Mouse (Mus musculus) kidney, postnatal 14 days (tissue): ENCODE results near the gene Zfp995.
A peak's percentile ranks its signal among the peaks of the same experiment; 100 is the strongest.

ENCODE experiments used
- DNase-seq: peaks from one replicate; pipeline ENCODE4 v3.0.0; 2022; ENCODE audit warnings: mixed read lengths

Zfp995 gene

DNA sequence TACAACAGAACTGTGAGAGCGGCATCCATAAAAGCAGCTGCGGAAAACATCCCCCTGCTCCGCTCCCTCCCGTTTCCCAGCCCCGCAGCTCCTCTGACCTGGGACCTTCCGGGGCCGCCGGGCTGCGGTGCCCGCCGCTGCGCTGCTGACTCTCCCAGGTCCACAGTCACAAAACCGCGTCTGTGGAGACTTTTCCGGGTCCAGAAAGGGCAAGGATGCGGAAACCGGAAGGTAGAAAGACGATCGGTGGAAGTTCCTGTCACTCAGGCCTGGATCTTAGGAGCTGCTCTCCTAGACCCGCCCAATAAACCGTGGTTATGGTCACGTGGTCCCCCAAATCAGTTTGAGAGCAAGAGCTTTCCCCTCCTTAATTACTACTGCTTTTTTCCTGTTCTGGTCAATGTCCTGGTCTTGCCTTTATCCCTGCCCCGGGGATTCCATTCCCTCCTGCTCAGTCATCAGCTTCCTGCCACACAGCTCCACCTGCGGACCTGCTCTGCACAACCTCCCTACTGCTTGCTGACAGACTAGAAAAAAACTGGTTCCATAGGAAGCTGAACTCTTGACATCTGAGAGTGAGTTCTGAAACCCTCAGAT lies at the start of gene Zfp995:
Gene Zfp995, minus strand, starts transcription at position 471 of the 597 bp plus-strand sequence.
- DNase-seq = peak; percentile 76

DNA sequence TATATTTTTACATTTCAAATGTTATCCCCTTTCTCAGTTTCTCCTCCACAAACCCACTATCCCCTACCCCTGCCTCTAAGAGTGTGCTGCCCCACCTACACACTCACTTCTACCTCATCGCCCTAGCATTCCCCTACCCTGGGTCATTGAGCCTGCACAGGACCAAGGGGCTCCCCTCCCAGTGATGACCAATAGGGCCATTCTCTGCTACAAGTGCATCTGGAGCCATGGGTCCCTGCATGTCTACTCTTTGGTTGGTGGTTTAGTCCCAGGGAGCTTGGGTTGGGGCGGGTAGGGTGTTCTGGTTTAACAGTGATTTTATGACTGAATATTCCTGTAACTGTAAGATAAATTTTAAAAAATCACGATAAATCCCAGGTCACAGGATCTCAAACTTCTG lies 687 bp downstream of the Zfp995 start:
- DNase-seq = peak; percentile 2

DNA sequence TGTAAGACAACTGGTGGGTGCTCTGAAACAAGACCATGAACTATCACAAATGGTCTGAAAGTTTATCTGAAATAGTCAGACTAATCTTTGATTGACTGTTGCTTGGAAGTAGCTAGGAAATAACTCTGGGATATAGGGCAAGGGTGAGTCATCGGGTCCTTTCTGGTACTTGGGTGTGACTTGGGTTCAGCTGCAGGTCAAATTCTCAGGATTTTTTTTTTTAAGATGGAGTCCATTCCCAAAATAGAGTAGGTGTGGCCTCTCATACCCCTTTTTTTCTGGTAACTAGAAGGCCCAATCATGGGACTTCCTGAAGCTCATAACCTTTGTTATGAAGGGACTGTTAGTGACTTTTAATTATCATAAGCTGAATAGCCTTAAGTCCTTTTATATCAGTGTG lies 38.5 kb downstream of the Zfp995 start:
- DNase-seq = no peak

DNA sequence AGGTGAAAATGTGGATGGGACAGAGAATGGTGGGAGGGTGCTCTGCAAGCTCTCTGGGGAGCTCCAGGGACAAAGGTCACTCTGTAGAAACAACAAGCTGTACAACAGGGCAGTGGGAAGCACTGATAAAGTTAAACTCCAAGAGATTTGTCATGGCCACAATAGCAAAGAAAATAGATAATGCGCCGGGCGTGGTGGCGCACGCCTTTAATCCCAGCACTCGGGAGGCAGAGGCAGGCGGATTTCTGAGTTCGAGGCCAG lies 63.5 kb downstream of the Zfp995 start:
- DNase-seq = peak; percentile 2

GRCm38 (mm10) chr17:21845545-21846321 lies 64.0 kb downstream of the Zfp995 start, which contains the start of gene Zfp820:
Zfp820 (minus strand) TSS chr17:21845772.
- DNase-seq = peak; percentile 84

DNA sequence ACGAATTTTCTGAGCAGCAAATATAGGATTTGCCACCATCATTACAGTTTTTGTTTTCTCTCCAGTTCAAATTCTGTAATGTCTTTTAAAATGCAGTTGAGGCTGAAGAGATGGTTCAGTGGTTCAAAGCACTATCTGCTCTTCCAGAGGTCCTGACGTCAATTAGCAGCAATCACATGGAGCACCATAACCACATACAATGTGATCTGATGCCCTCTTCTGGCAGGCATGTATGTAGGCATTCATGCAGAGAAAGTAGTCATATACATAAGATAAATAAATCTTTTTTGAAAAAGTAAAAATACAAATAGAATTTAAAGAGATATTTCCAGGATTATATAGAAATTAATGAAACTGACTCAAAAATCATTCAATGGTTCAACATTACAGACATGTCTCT lies 71.2 kb downstream of the Zfp995 start:
- no peak for DNase-seq
